Mouse (Mus musculus) C2C12 (cell line): ENCODE data around the gene Mms19. TPM values are rescaled to one million over a fixed set of nuclear protein-coding genes. Genes with fewer than 3 reads are reported as not detected.

Source experiments
- H3K27me3 ChIP-seq: one replicate; pipeline ENCODE4 v1.6.1; 2011; ENCODE audit not compliant: control insufficient read depth, insufficient read depth, insufficient read length
- H3K36me3 ChIP-seq: one replicate; pipeline ENCODE4 v1.6.1; 2011; ENCODE audit not compliant: control insufficient read depth, insufficient read depth
- H3K4me3 ChIP-seq: one replicate; pipeline ENCODE4 v1.5.1; 2011; ENCODE audit warnings: mild to moderate bottlenecking, control low read depth; ENCODE audit not compliant: poor library complexity, insufficient read depth, severe bottlenecking
- H3K79me2 ChIP-seq: one replicate; pipeline ENCODE4 v1.6.1; 2011; ENCODE audit not compliant: control insufficient read depth, insufficient read depth
- H3K79me3 ChIP-seq: one replicate; pipeline ENCODE4 v1.6.1; 2011; ENCODE audit warnings: low read depth, control low read depth
- H3ac ChIP-seq: one replicate; pipeline ENCODE3; 2011; ENCODE audit warnings: low read depth; ENCODE audit not compliant: control insufficient read depth, insufficient read length
- CEBPB ChIP-seq: IDR thresholded peaks from one replicate; pipeline ENCODE4 v1.6.1; 2011; ENCODE audit warnings: low read depth, mild to moderate bottlenecking, control low read depth, moderate library complexity
- CTCF ChIP-seq: IDR thresholded peaks from one replicate; pipeline ENCODE4 v1.5.1; 2011; ENCODE audit not compliant: control insufficient read depth, insufficient read depth, insufficient read length
- FOSL1 ChIP-seq: IDR thresholded peaks from one replicate; pipeline ENCODE4 v1.8.0; 2011; ENCODE audit warnings: mild to moderate bottlenecking, low read length; ENCODE audit not compliant: poor library complexity, insufficient read depth, severe bottlenecking
- MAX ChIP-seq: IDR thresholded peaks from one replicate; pipeline ENCODE4 v1.6.1; 2011; ENCODE audit warnings: mild to moderate bottlenecking, control low read depth
- MYOD1 ChIP-seq: IDR thresholded peaks from one replicate; pipeline ENCODE4 v1.6.1; 2011; ENCODE audit warnings: low read depth; ENCODE audit not compliant: control insufficient read depth, insufficient read length
- MYOG ChIP-seq: IDR thresholded peaks from one replicate; pipeline ENCODE4 v1.6.1; 2011; ENCODE audit not compliant: control insufficient read depth, insufficient read length; ENCODE audit errors: extremely low read depth
- USF1 ChIP-seq: IDR thresholded peaks from one replicate; pipeline ENCODE4 v1.6.1; 2011; ENCODE audit warnings: low read depth, mild to moderate bottlenecking, control low read depth, moderate library complexity
- polyA plus RNA-seq: library from polyadenylated mRNA; unstranded; fragments of >200 nt; fragmentation: generic; extraction: Trizol; gene quantifications from one replicate; pipeline ENCODE4 v1.2.1, GENCODE M21; 2012; ENCODE audit warnings: missing spikeins

The Mms19 gene
- polyA plus RNA-seq, 1 experiment: 21.9 TPM

- peaks cover 99% of the 10 kb centered on the region for H3K79me2 ChIP-seq
- H3ac ChIP-seq: no peak overlapping the region
- no peak overlapping the region for H3K4me3 ChIP-seq
- TF ChIP-seq MAX (no peak), CTCF (no peak), MYOD1 (no peak), MYOG (no peak), FOSL1 (no peak), USF1 (no peak), CEBPB (no peak)
- H3K79me3 ChIP-seq: peaks cover 72% of the 10 kb centered on the region
- H3K36me3 ChIP-seq: peaks cover 4% of the 10 kb centered on the region
- no peaks in the 10 kb centered on the region for H3K27me3 ChIP-seq
Measured at GRCm38 (mm10) chr19:42004258-42004657, 23.3 kb upstream of the Mms19 start.

- H3K79me3 ChIP-seq: peaks cover 76% of the 10 kb centered on the region
Measured at GRCm38 (mm10) chr19:42001253-42001980, 20.5 kb upstream of the Mms19 start.

DNA sequence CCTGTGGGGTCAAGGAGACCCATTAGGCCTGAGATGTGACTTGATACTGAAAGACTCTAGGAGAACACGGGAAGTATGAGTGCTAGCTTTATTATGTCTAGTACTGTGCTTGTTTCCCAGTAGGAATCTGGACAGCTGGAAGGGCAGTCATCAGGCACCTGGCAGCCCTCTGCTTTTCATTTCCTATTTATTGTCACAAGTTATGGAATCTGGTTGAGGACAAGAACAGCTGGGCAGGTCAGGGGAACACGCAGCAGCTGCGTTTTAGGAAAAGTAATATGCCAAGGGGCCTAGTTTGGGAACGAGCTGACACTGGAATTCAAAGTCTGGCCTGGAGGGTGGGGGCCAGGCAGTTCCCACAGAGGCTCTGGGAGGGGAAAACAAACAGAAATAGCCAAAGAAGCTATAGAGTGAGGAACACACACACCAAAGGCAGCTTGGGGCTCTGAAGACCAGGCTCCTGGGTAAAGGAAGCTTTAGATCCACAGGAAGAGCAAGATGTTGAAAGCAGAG lies 19.5 kb upstream of the Mms19 start:
- no peak overlapping the region for H3ac ChIP-seq
- H3K4me3 ChIP-seq: no peak overlapping the region
- no peak for TF ChIP-seq USF1
- TF ChIP-seq MAX: no peak
- TF ChIP-seq MYOD1: peak; percentile 92
- no peak for TF ChIP-seq CTCF
- no peak for TF ChIP-seq MYOG
- H3K27me3 ChIP-seq: no peaks in the 10 kb centered on the region
- peaks cover 76% of the 10 kb centered on the region for H3K79me3 ChIP-seq
- peaks cover 92% of the 10 kb centered on the region for H3K79me2 ChIP-seq
- peaks cover 4% of the 10 kb centered on the region for H3K36me3 ChIP-seq

More at GRCm38 (mm10) chr19:42001253-42001980, 20.5 kb upstream of the Mms19 start:
- H3K79me2 ChIP-seq: peaks cover 92% of the 10 kb centered on the region
- no peak for TF ChIP-seq MYOG
- no peak for TF ChIP-seq MYOD1
- TF ChIP-seq USF1: no peak
- no peak for TF ChIP-seq FOSL1
- TF ChIP-seq CEBPB: no peak
- no peak for TF ChIP-seq MAX
- no peak for TF ChIP-seq CTCF
- no peak overlapping the region for H3K4me3 ChIP-seq
- no peak overlapping the region for H3ac ChIP-seq
- H3K36me3 ChIP-seq: peaks cover 4% of the 10 kb centered on the region
- H3K27me3 ChIP-seq: no peaks in the 10 kb centered on the region

DNA sequence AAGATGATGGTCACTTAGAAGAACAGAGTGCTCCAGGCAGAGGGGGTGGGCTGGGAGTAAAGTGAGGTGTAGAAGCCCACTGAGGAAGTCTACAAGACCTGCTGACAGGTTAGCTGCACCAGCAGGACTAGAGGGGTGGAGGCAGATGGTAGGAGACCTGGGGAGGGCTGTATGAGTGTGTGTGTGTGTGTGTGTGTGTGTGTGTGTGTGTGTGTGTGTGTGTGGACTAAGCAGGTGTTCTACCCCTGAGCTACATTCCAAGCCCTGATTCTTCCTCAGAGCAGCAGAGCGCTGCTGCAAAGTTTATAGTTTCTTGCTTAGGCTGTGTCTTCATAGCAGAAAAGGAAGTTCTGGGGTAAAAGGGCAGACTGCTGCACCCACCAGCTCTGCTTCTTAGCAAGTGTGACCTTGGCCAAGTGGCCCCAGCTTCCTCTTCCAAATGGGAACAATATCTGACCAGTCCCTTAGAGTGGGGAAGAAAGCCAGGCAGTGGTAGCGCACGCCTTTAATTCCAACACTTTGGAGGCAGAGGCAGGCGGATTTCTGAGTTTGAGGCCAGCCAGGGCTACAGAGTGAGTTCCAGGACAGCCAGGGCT lies 18.8 kb upstream of the Mms19 start:
- Histone ChIP-seq H3K79me3 (peaks cover 70% of the 10 kb centered on the region), H3ac (no peak overlapping the region), H3K4me3 (no peak overlapping the region), H3K79me2 (peaks cover 92% of the 10 kb centered on the region), H3K36me3 (peaks cover 4% of the 10 kb centered on the region), H3K27me3 (no peaks in the 10 kb centered on the region)
- TF ChIP-seq MAX (no peak), CTCF (no peak)

DNA sequence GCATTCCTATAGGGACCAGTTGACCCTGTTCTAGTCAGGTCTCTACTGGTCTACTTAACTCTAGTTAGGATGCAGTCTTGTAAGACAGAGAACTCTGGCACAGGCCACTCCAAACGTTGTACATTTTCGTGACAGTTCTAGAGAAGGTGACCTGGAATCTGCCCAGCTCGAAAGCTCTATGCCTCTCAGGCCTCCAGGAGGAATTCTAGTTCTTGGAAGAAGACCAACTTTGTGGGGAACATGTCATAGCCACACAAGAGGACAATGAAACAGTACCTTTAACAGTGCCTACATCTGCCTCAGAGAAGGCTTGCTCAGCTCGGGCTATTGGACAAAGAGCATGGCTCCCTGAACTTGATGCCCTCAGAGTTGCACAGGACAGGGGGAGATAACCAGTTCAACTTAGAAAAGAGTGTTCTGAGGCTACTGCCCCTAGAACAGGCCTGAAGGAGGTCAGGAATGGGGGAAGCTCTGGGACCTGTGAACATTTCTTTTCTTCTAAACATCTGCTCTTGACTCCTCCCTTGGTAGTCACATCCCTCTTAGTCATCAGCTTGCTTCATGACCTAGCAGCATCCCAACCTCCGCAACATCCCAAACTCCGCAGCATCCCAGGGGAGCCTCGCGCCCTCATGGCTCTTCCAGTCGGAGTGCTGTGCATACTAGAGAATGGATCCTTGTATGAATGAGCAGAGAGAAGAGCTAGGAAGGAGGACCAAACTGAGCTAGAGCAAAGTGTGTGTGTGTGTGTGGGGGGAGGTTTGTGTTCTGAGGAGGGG lies 18.0 kb upstream of the Mms19 start:
- Histone ChIP-seq H3K79me3 (peaks cover 69% of the 10 kb centered on the region), H3K36me3 (peaks cover 4% of the 10 kb centered on the region), H3K4me3 (no peak overlapping the region), H3K27me3 (no peaks in the 10 kb centered on the region), H3ac (no peak overlapping the region), H3K79me2 (peaks cover 92% of the 10 kb centered on the region)
- TF ChIP-seq MAX (peak; percentile 63), CEBPB (peak; percentile 67), USF1 (no peak), FOSL1 (peak; percentile 15)
